Mouse (Mus musculus): ENCODE data around the gene Fars2. TPM values are rescaled to one million over a fixed set of nuclear protein-coding genes. Genes with fewer than 3 reads are reported as not detected.

Gene Fars2
- polyA plus RNA-seq, 1 experiment from 2014 or later: 33.0 TPM

- Histone ChIP-seq H3K4me1 (ENCODE audit: control insufficient read depth, insufficient read depth, low read length) (peaks cover 12% of the 10 kb centered on the region; the same call in 1 of the 2 replicates), H3K4me2 (ENCODE audit: low read length) (no peak overlapping the region), H3K27me3 (ENCODE audit: control insufficient read depth, insufficient read depth, low read length) (no peaks in the 10 kb centered on the region), H3K27ac (replicated peaks; ENCODE audit: low read depth, low read length) (no peak overlapping the region), H3K4me3 (replicated peaks; ENCODE audit: low read depth, low read length) (no peak overlapping the region), H3K9me3 (ENCODE audit: control insufficient read depth, low read length) (no peaks in the 10 kb centered on the region), H3K36me3 (ENCODE audit: control insufficient read depth, insufficient read depth, low read length) (no peaks in the 10 kb centered on the region), H3K9ac (replicated peaks; ENCODE audit: low read length) (no peak overlapping the region)
- no peak for DNase-seq
- no peak for ATAC-seq (ENCODE audit: low FRiP score, low TSS enrichment)
- 93% methylated on average over 5 of the region's 5 CpGs for WGBS
Observed at GRCm38 (mm10) chr13:36610426-36610825, 493.2 kb downstream of the Fars2 start.

DNA sequence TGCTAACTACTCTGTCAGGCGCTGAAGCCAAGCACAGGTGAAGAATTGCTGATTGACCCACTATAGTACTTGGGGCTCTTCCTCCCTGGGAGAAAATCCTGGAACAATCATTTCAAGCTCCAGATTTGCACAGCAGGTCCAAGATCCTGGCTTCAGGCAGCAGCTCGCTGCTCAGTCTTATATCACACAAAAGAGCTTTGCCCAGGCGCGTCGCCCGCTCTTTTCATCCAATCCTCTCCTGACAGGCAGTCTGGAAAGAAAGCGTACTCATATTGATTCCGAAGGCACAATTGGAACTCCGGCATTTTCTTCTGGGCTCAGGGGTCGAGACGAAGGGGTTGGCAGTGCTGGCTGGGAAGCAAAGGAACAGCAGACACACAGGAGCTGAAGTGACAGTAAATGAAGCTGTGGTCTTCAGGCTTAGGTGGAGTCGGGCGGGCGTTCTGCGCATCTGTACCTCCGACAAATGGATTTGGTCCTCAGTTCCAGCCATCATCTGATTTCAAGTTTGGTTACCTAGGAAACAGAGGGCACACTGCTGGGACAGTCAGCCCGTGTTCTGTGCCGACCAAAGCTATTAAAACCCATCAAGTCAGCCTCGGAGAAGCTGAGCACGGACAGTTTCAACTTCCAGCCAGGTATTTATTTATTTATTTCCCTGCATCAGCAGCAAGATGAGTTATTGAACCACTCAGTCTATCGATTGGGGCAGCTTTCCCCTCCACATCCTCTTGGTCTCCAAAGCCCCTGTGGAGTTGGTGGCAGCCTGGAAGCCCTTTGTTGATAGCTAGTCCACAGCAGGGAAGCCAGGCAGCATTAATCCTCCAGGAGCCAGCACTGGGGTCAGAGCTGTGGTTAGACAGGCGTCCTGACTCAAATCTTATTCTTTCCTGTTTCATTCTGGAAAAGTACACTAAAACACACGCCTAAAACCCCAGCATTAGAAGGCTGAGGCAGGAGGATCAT lies 495.9 kb downstream of the Fars2 start:
- peak overlapping the region; percentile 49 for H3K9ac ChIP-seq (replicated peaks; ENCODE audit: low read length)
- 6% methylated on average over 23 of the region's 23 CpGs for WGBS
- DNase-seq: peak; percentile 82

DNA sequence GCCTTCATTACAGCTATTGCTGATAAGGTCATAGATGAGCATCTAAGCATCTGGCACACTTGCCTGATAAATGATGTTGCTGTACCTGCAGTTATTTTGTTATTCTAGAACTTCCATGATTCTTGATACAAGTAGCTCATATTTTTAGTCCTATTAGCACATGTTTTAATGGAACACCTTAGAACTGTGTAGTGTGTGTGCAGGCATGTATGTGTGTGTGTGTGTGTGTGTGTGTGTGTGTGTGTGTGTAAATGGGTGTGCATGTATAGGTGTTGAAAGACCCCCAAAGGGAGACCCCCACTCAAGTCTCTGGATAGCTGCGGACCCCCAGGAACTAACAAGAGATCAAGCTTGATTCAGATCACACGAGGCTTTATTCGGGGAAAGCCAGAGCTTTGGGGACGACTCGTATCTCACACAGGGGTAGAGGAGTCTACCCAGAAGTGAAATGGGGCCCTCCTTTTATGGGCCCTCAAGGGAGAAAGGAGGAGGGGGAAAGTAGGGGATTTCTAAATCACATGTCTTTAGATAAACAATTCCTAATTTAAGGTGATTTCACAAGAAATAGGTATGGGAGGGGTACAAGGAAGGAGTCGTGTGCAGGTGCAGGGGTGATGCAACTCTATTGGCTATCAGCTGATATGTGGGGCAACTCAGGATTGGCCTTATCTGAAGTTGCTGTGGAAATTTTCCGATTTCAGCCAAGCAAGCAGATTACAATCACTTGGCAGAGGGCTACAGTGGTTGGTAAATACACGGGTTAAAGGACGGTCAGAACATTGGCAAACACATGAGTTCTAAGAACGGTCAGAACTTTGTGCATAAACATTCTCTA lies 503.5 kb downstream of the Fars2 start:
- WGBS: 93% methylated on average over 10 of the region's 10 CpGs
- H3K36me3 ChIP-seq (ENCODE audit: control insufficient read depth, insufficient read depth, low read length): no peaks in the 10 kb centered on the region
- DNase-seq (no peak), ATAC-seq (ENCODE audit: low FRiP score, low TSS enrichment) (no peak)
- no peak overlapping the region for H3K9ac ChIP-seq (replicated peaks; ENCODE audit: low read length)
- no peaks in the 10 kb centered on the region for H3K4me1 ChIP-seq (ENCODE audit: control insufficient read depth, insufficient read depth, low read length)
- no peaks in the 10 kb centered on the region for H3K9me3 ChIP-seq (ENCODE audit: control insufficient read depth, low read length)
- no peaks in the 10 kb centered on the region for H3K27me3 ChIP-seq (ENCODE audit: control insufficient read depth, insufficient read depth, low read length)
- H3K4me3 ChIP-seq (replicated peaks; ENCODE audit: low read depth, low read length): no peak overlapping the region
- no peak overlapping the region for H3K4me2 ChIP-seq (ENCODE audit: low read length)
- no peak overlapping the region for H3K27ac ChIP-seq (replicated peaks; ENCODE audit: low read depth, low read length)

More for the DNA sequence above, 495.9 kb downstream of the Fars2 start:
- no peaks in the 10 kb centered on the region for H3K27me3 ChIP-seq (ENCODE audit: control insufficient read depth, insufficient read depth, low read length)
- H3K27ac ChIP-seq (replicated peaks; ENCODE audit: low read depth, low read length): peak overlapping the region; percentile 88
- ATAC-seq (ENCODE audit: low FRiP score, low TSS enrichment): peak; percentile 70
- no peaks in the 10 kb centered on the region for H3K36me3 ChIP-seq (ENCODE audit: control insufficient read depth, insufficient read depth, low read length)
- H3K4me3 ChIP-seq (replicated peaks; ENCODE audit: low read depth, low read length): peak overlapping the region; percentile 29
- H3K4me1 ChIP-seq (ENCODE audit: control insufficient read depth, insufficient read depth, low read length): peaks cover 12% of the 10 kb centered on the region; the same call in 1 of the 2 replicates
- H3K4me2 ChIP-seq (ENCODE audit: low read length): peak overlapping the region; percentile 55
- no peaks in the 10 kb centered on the region for H3K9me3 ChIP-seq (ENCODE audit: control insufficient read depth, low read length)

- Histone ChIP-seq H3K4me2 (ENCODE audit: low read length) (no peak overlapping the region), H3K27ac (replicated peaks; ENCODE audit: low read depth, low read length) (no peak overlapping the region), H3K4me3 (replicated peaks; ENCODE audit: low read depth, low read length) (no peak overlapping the region), H3K9me3 (ENCODE audit: control insufficient read depth, low read length) (no peaks in the 10 kb centered on the region), H3K36me3 (ENCODE audit: control insufficient read depth, insufficient read depth, low read length) (no peaks in the 10 kb centered on the region), H3K4me1 (ENCODE audit: control insufficient read depth, insufficient read depth, low read length) (no peaks in the 10 kb centered on the region), H3K9ac (replicated peaks; ENCODE audit: low read length) (no peak overlapping the region), H3K27me3 (ENCODE audit: control insufficient read depth, insufficient read depth, low read length) (no peaks in the 10 kb centered on the region)
- WGBS: 98% methylated on average over 1 of the region's 1 CpGs
- DNase-seq (no peak), ATAC-seq (ENCODE audit: low FRiP score, low TSS enrichment) (no peak)
Observed at GRCm38 (mm10) chr13:36621333-36621659, 504.1 kb downstream of the Fars2 start.

- ATAC-seq (ENCODE audit: low FRiP score, low TSS enrichment) (no peak), DNase-seq (no peak)
- H3K4me3 ChIP-seq (replicated peaks; ENCODE audit: low read depth, low read length): no peak overlapping the region
Observed at GRCm38 (mm10) chr13:36623556-36623955, 506.3 kb downstream of the Fars2 start.

GRCm38 (mm10) chr13:36629154-36629553 lies 511.9 kb downstream of the Fars2 start:
- H3K4me1 ChIP-seq (ENCODE audit: control insufficient read depth, insufficient read depth, low read length): no peaks in the 10 kb centered on the region
- WGBS: 82% methylated on average over 1 of the region's 1 CpGs
- no peaks in the 10 kb centered on the region for H3K9me3 ChIP-seq (ENCODE audit: control insufficient read depth, low read length)
- H3K27me3 ChIP-seq (ENCODE audit: control insufficient read depth, insufficient read depth, low read length): no peaks in the 10 kb centered on the region
- H3K36me3 ChIP-seq (ENCODE audit: control insufficient read depth, insufficient read depth, low read length): no peaks in the 10 kb centered on the region
- H3K9ac ChIP-seq (replicated peaks; ENCODE audit: low read length): no peak overlapping the region
- H3K27ac ChIP-seq (replicated peaks; ENCODE audit: low read depth, low read length): no peak overlapping the region
- H3K4me2 ChIP-seq (ENCODE audit: low read length): no peak overlapping the region
- H3K4me3 ChIP-seq (replicated peaks; ENCODE audit: low read depth, low read length): no peak overlapping the region
- DNase-seq (no peak), ATAC-seq (ENCODE audit: low FRiP score, low TSS enrichment) (no peak)

More at GRCm38 (mm10) chr13:36623556-36623955, 506.3 kb downstream of the Fars2 start:
- H3K36me3 ChIP-seq (ENCODE audit: control insufficient read depth, insufficient read depth, low read length): no peaks in the 10 kb centered on the region
- H3K9me3 ChIP-seq (ENCODE audit: control insufficient read depth, low read length): no peaks in the 10 kb centered on the region
- no peaks in the 10 kb centered on the region for H3K27me3 ChIP-seq (ENCODE audit: control insufficient read depth, insufficient read depth, low read length)
- no peak overlapping the region for H3K9ac ChIP-seq (replicated peaks; ENCODE audit: low read length)
- H3K4me2 ChIP-seq (ENCODE audit: low read length): no peak overlapping the region
- no peaks in the 10 kb centered on the region for H3K4me1 ChIP-seq (ENCODE audit: control insufficient read depth, insufficient read depth, low read length)
- WGBS: 81% methylated on average over 1 of the region's 1 CpGs
- H3K27ac ChIP-seq (replicated peaks; ENCODE audit: low read depth, low read length): no peak overlapping the region

GRCm38 (mm10) chr13:36648257-36648656 lies 531.0 kb downstream of the Fars2 start:
- no peak overlapping the region for H3K4me2 ChIP-seq (ENCODE audit: low read length)
- H3K27ac ChIP-seq (replicated peaks; ENCODE audit: low read depth, low read length): no peak overlapping the region
- H3K9ac ChIP-seq (replicated peaks; ENCODE audit: low read length): no peak overlapping the region
- H3K9me3 ChIP-seq (ENCODE audit: control insufficient read depth, low read length): no peaks in the 10 kb centered on the region
- H3K4me1 ChIP-seq (ENCODE audit: control insufficient read depth, insufficient read depth, low read length): no peaks in the 10 kb centered on the region
- WGBS: 76% methylated on average over 7 of the region's 7 CpGs
- ATAC-seq (ENCODE audit: low FRiP score, low TSS enrichment) (no peak), DNase-seq (no peak)
- H3K36me3 ChIP-seq (ENCODE audit: control insufficient read depth, insufficient read depth, low read length): no peaks in the 10 kb centered on the region
- no peaks in the 10 kb centered on the region for H3K27me3 ChIP-seq (ENCODE audit: control insufficient read depth, insufficient read depth, low read length)
- no peak overlapping the region for H3K4me3 ChIP-seq (replicated peaks; ENCODE audit: low read depth, low read length)

- 81% methylated on average over 3 of the region's 3 CpGs for WGBS
Observed at GRCm38 (mm10) chr13:36654251-36654650, 537.0 kb downstream of the Fars2 start.

More at GRCm38 (mm10) chr13:36654251-36654650, 537.0 kb downstream of the Fars2 start:
- H3K27ac ChIP-seq (replicated peaks; ENCODE audit: low read depth, low read length): no peak overlapping the region
- ATAC-seq (ENCODE audit: low FRiP score, low TSS enrichment): no peak
- no peaks in the 10 kb centered on the region for H3K27me3 ChIP-seq (ENCODE audit: control insufficient read depth, insufficient read depth, low read length)
- H3K9ac ChIP-seq (replicated peaks; ENCODE audit: low read length): no peak overlapping the region
- H3K9me3 ChIP-seq (ENCODE audit: control insufficient read depth, low read length): no peaks in the 10 kb centered on the region
- H3K36me3 ChIP-seq (ENCODE audit: control insufficient read depth, insufficient read depth, low read length): no peaks in the 10 kb centered on the region
- H3K4me2 ChIP-seq (ENCODE audit: low read length): no peak overlapping the region
- H3K4me1 ChIP-seq (ENCODE audit: control insufficient read depth, insufficient read depth, low read length): no peaks in the 10 kb centered on the region
- no peak for DNase-seq
- no peak overlapping the region for H3K4me3 ChIP-seq (replicated peaks; ENCODE audit: low read depth, low read length)
